Comparison of ENCODE assay signal across 9 mouse cellular contexts in genomic region chr13:64093341-64093740, GRCm38 (mm10). TPM values are rescaled to one million over a fixed set of nuclear protein-coding genes. Genes with fewer than 3 reads are reported as not detected.
A peak's percentile ranks its signal among the peaks of the same experiment; 100 is the strongest.
DNase-seq lines count a peak whose midpoint lies in the region; ATAC-seq and TF ChIP-seq lines count a peak whose summit lies in the region.
"Had no signal": no experiment of that assay in that cellular context is flagged by ENCODE, and none has a peak within 500 bp of the region (broad histone marks: within the 10 kb centered on the region; RNA-seq: fewer than 3 reads in every experiment).

No protein-coding gene starts in this region.

- 0% methylated on average over 1 of the region's 1 CpGs for WGBS in heart, embryonic 11.5 days (ENCODE audit: insufficient replicate concordance)
- WGBS in forebrain, postnatal 0 days: 9% methylated on average over 1 of the region's 1 CpGs
- 2% methylated on average over 1 of the region's 1 CpGs for WGBS in midbrain, embryonic 15.5 days
- WGBS in stomach, postnatal 0 days: 0% methylated on average over 1 of the region's 1 CpGs

- H3K9me3 ChIP-seq in heart, embryonic 11.5 days (replicated peaks; ENCODE audit: control insufficient read depth, low read length): no peaks in the 10 kb centered on the region
- no peaks in the 10 kb centered on the region for H3K9me3 ChIP-seq in forebrain, postnatal 0 days (ENCODE audit: low read length)
- H3K9me3 ChIP-seq in midbrain, embryonic 15.5 days: no peaks in the 10 kb centered on the region
- H3K9me3 ChIP-seq in stomach, postnatal 0 days (ENCODE audit: control insufficient read depth, low read length): no peaks in the 10 kb centered on the region
- H3K9me3 ChIP-seq: neural tube, embryonic 13.5 days had no signal

- H3K4me2 ChIP-seq in heart, embryonic 11.5 days: no peak overlapping the region
- no peak overlapping the region for H3K4me2 ChIP-seq in forebrain, postnatal 0 days (ENCODE audit: low read depth)
- no peak overlapping the region for H3K4me2 ChIP-seq in midbrain, embryonic 15.5 days
- no peak overlapping the region for H3K4me2 ChIP-seq in stomach, postnatal 0 days (replicated peaks; ENCODE audit: low read depth)
- H3K4me2 ChIP-seq: neural tube, embryonic 13.5 days had no signal

- no peak for TF ChIP-seq EP300 in stomach, postnatal 0 days (optimal IDR thresholded peaks at IDR 0.05)

- H3K4me1 ChIP-seq in heart, embryonic 11.5 days (ENCODE audit: control insufficient read depth, insufficient read depth, low read length): no peaks in the 10 kb centered on the region
- H3K4me1 ChIP-seq in forebrain, postnatal 0 days (ENCODE audit: insufficient read depth): no peaks in the 10 kb centered on the region
- no peaks in the 10 kb centered on the region for H3K4me1 ChIP-seq in midbrain, embryonic 15.5 days
- no peaks in the 10 kb centered on the region for H3K4me1 ChIP-seq in stomach, postnatal 0 days (replicated peaks; ENCODE audit: control insufficient read depth, insufficient read depth)
- H3K4me1 ChIP-seq: neural tube, embryonic 13.5 days had no signal

- no peaks in the 10 kb centered on the region for H3K27me3 ChIP-seq in heart, embryonic 11.5 days (ENCODE audit: control insufficient read depth, insufficient read depth, low read length)
- no peaks in the 10 kb centered on the region for H3K27me3 ChIP-seq in forebrain, postnatal 0 days (ENCODE audit: insufficient read depth, low read length)
- H3K27me3 ChIP-seq in midbrain, embryonic 15.5 days (replicated peaks): no peaks in the 10 kb centered on the region
- no peaks in the 10 kb centered on the region for H3K27me3 ChIP-seq in stomach, postnatal 0 days (ENCODE audit: control insufficient read depth, insufficient read depth, low read length)

- H3K27ac ChIP-seq in heart, embryonic 11.5 days (ENCODE audit: low read depth, low read length): no peak overlapping the region
- no peak overlapping the region for H3K27ac ChIP-seq in forebrain, postnatal 0 days (ENCODE audit: low read depth, low read length)
- no peak overlapping the region for H3K27ac ChIP-seq in midbrain, embryonic 15.5 days
- no peak overlapping the region for H3K27ac ChIP-seq in stomach, postnatal 0 days (replicated peaks)
- H3K27ac ChIP-seq: neural tube, embryonic 13.5 days had no signal

- peak; percentile 85 for TF ChIP-seq CTCF in forebrain, postnatal 0 days (IDR thresholded peaks at IDR 0.05; ENCODE audit: low read depth)
- peak; percentile 93 for TF ChIP-seq CTCF in stomach, postnatal 0 days (IDR thresholded peaks at IDR 0.05; ENCODE audit: low read depth)

- DNase-seq in heart, adult 8-10 months (ENCODE audit: low spot score): peak; percentile 60
- peak; percentile 80 for DNase-seq in adrenal gland, postnatal 36 days
- DNase-seq in forebrain, postnatal 0 days: peak; percentile 89
- peak; percentile 34 for DNase-seq in kidney, adult 11 months
- DNase-seq in left cerebral cortex, postnatal 10 days (ENCODE audit: extremely low spot score in 1 of 2, low spot score in 2 of 2): peak; percentile 63 to 69
- peak; percentile 76 for DNase-seq in stomach, postnatal 0 days (ENCODE audit: low spot score)

- H3K4me3 ChIP-seq in heart, embryonic 11.5 days (ENCODE audit: low read depth, low read length): no peak overlapping the region
- H3K4me3 ChIP-seq in forebrain, postnatal 0 days (ENCODE audit: low read depth, low read length): no peak overlapping the region
- no peak overlapping the region for H3K4me3 ChIP-seq in midbrain, embryonic 15.5 days
- no peak overlapping the region for H3K4me3 ChIP-seq in stomach, postnatal 0 days (ENCODE audit: low read depth, low read length)
- H3K4me3 ChIP-seq: neural tube, embryonic 13.5 days had no signal

- intact Hi-C loops in left cerebral cortex, postnatal 10 days (cut with DNase I): loop anchor here (2.0 kb wide), 1 partner anchor 43 kb away; no protein-coding TSS in a partner anchor

- ATAC-seq in heart, embryonic 11.5 days (replicated peaks; ENCODE audit: insufficient number of reproducible peaks, low FRiP score, low TSS enrichment): no peak
- peak; percentile 69; the same call in 1 of the 2 replicates for ATAC-seq in forebrain, postnatal 0 days
- 0 out of 2 replicates have a peak, but pooled peaks have one; percentile 52 for ATAC-seq in midbrain, embryonic 15.5 days (replicated peaks)
- no peak for ATAC-seq in stomach, postnatal 0 days (ENCODE audit: low FRiP score, low TSS enrichment)

- H3K36me3 ChIP-seq in heart, embryonic 11.5 days (ENCODE audit: control insufficient read depth, insufficient read depth, low read length): no peaks in the 10 kb centered on the region
- H3K36me3 ChIP-seq in forebrain, postnatal 0 days (ENCODE audit: insufficient read depth): no peaks in the 10 kb centered on the region
- no peaks in the 10 kb centered on the region for H3K36me3 ChIP-seq in midbrain, embryonic 15.5 days (replicated peaks)
- no peaks in the 10 kb centered on the region for H3K36me3 ChIP-seq in stomach, postnatal 0 days (ENCODE audit: control insufficient read depth, insufficient read depth, low read length)
- H3K36me3 ChIP-seq: neural tube, embryonic 13.5 days had no signal

- H3K9ac ChIP-seq in heart, embryonic 11.5 days (ENCODE audit: low read depth, low read length): no peak overlapping the region
- H3K9ac ChIP-seq in forebrain, postnatal 0 days: no peak overlapping the region
- H3K9ac ChIP-seq in midbrain, embryonic 15.5 days: no peak overlapping the region
- no peak overlapping the region for H3K9ac ChIP-seq in stomach, postnatal 0 days (ENCODE audit: low read length)
- H3K9ac ChIP-seq: neural tube, embryonic 13.5 days had no signal

RNA-seq across cellular contexts. Expression of gene Hsd17b3, which starts 4.3 kb away (rescaled TPM):
- not detected for total RNA-seq in heart, adult 8-10 months (2022)
- polyA plus RNA-seq in heart, embryonic 11.5 days (2014; fragmentation: Nextera tagmentation; extraction: Ambion mirVana): not detected in 2 replicates
- 1 to 10 TPM; 1.2 to 1.4 TPM for total RNA-seq in adrenal gland, postnatal 36 days (2021)
- not detected in 2 replicates for total RNA-seq in forebrain, postnatal 0 days (2014; rRNA removed)
- 0.18 TPM in 1 of 2 replicates, not detected in the other for polyA plus RNA-seq in forebrain, postnatal 0 days (2015; fragmentation: Nextera tagmentation; extraction: Ambion mirVana)
- not detected for total RNA-seq in left cerebral cortex, postnatal 10 days (2021)
- not detected in 2 replicates for polyA plus RNA-seq in midbrain, embryonic 15.5 days (2015; fragmentation: Nextera tagmentation; extraction: Ambion mirVana)
- not detected in 2 replicates for polyA plus RNA-seq in stomach, postnatal 0 days (2015; fragmentation: Nextera tagmentation; extraction: Ambion mirVana)
- polyA plus RNA-seq: neural tube, embryonic 13.5 days had no signal

RNA-seq across cellular contexts. Expression of gene Slc35d2, which starts 35.8 kb away (rescaled TPM):
- total RNA-seq in heart, adult 8-10 months (2022): 1 to 10 TPM; 1.2 to 1.8 (median 1.5) TPM
- 7.4 and 8.2 TPM in 2 replicates for polyA plus RNA-seq in heart, embryonic 11.5 days (2014; fragmentation: Nextera tagmentation; extraction: Ambion mirVana)
- 1 to 10 TPM; 5.9 to 7.8 TPM for total RNA-seq in adrenal gland, postnatal 36 days (2021)
- 1.4 and 2.6 TPM in 2 replicates for total RNA-seq in forebrain, postnatal 0 days (2014; rRNA removed)
- polyA plus RNA-seq in forebrain, postnatal 0 days (2015; fragmentation: Nextera tagmentation; extraction: Ambion mirVana): 1.0 and 1.5 TPM in 2 replicates
- total RNA-seq in left cerebral cortex, postnatal 10 days (2021): under 1 TPM; 0.81 to 0.91 TPM
- polyA plus RNA-seq in midbrain, embryonic 15.5 days (2015; fragmentation: Nextera tagmentation; extraction: Ambion mirVana): 0.82 and 1.1 TPM in 2 replicates
- 7.9 and 9.5 TPM in 2 replicates for polyA plus RNA-seq in stomach, postnatal 0 days (2015; fragmentation: Nextera tagmentation; extraction: Ambion mirVana)

RNA-seq across cellular contexts. Expression of gene Zfp367, which starts 59.7 kb away (rescaled TPM):
- total RNA-seq in heart, adult 8-10 months (2022): 10 to 100 TPM; 22.3 to 23.6 (median 22.8) TPM
- polyA plus RNA-seq in heart, embryonic 11.5 days (2014; fragmentation: Nextera tagmentation; extraction: Ambion mirVana): 23.7 and 25.4 TPM in 2 replicates
- 10 to 100 TPM; 23.7 to 32.5 TPM for total RNA-seq in adrenal gland, postnatal 36 days (2021)
- 6.3 and 9.1 TPM in 2 replicates for total RNA-seq in forebrain, postnatal 0 days (2014; rRNA removed)
- polyA plus RNA-seq in forebrain, postnatal 0 days (2015; fragmentation: Nextera tagmentation; extraction: Ambion mirVana): 3.1 and 4.1 TPM in 2 replicates
- total RNA-seq in left cerebral cortex, postnatal 10 days (2021): 10 to 100 TPM in 1 of 2 experiments, 1 to 10 TPM in 1; 9.9 to 10.1 TPM
- polyA plus RNA-seq in midbrain, embryonic 15.5 days (2015; fragmentation: Nextera tagmentation; extraction: Ambion mirVana): 4.2 and 4.9 TPM in 2 replicates
- polyA plus RNA-seq in stomach, postnatal 0 days (2015; fragmentation: Nextera tagmentation; extraction: Ambion mirVana): 10.9 and 12.3 TPM in 2 replicates

Comparison
In these comparisons a context has a peak if more than half of its experiments do, and no peak if none do; other contexts are left out.
1. DNase-seq: peak in every context shown above with its lines; median percentile 89 in forebrain, postnatal 0 days; 80 in adrenal gland, postnatal 36 days; 76 in stomach, postnatal 0 days; 66 in left cerebral cortex, postnatal 10 days; 60 in heart, adult 8-10 months; 34 in kidney, adult 11 months.
2. ATAC-seq: peak in forebrain, postnatal 0 days (single experiment) and midbrain, embryonic 15.5 days (single experiment); none in heart, embryonic 11.5 days (single experiment) and stomach, postnatal 0 days (single experiment).